Mouse (Mus musculus) small intestine, adult 2 months (tissue): ENCODE results near the gene Olfr1289. TPM values are rescaled to one million over a fixed set of nuclear protein-coding genes. Genes with fewer than 3 reads are reported as not detected.

Experiments
- H3K27ac ChIP-seq: fragments of 200-500 bp; 2 replicates; pipeline ENCODE4 v1.5.1; 2012; ENCODE audit warnings: low read depth, low read length, control low read depth, inconsistent platforms; ENCODE audit not compliant: insufficient read depth
- H3K27me3 ChIP-seq: fragments of 200-500 bp; 2 replicates; pipeline ENCODE4 v1.6.1; 2012; ENCODE audit warnings: mild to moderate bottlenecking, moderate library complexity, low read length, inconsistent platforms; ENCODE audit not compliant: control insufficient read depth, insufficient read depth
- H3K36me3 ChIP-seq: fragments of 200-500 bp; 2 replicates; pipeline ENCODE4 v1.6.1; 2012; ENCODE audit warnings: mild to moderate bottlenecking, low read length, control low read depth, inconsistent platforms; ENCODE audit not compliant: control insufficient read depth, insufficient read depth
- H3K4me1 ChIP-seq: fragments of 200-500 bp; 2 replicates; pipeline ENCODE4 v1.6.1; 2012; ENCODE audit warnings: low read length, inconsistent platforms, mixed read lengths; ENCODE audit not compliant: control insufficient read depth, insufficient read depth, insufficient read length
- H3K4me3 ChIP-seq: fragments of 200-500 bp; 2 replicates; pipeline ENCODE4 v1.5.1; 2012; ENCODE audit warnings: low read depth, mild to moderate bottlenecking, control low read depth, inconsistent platforms, low read length, moderate library complexity
- CTCF ChIP-seq: fragments of 200-500 bp; IDR thresholded peaks from 2 replicates; pipeline ENCODE4 v1.5.1; 2012; ENCODE audit warnings: low read depth, mild to moderate bottlenecking, control low read depth, inconsistent platforms, low read length, moderate library complexity, mixed read lengths; ENCODE audit not compliant: insufficient replicate concordance, insufficient read length; ENCODE audit errors: extremely low read depth
- POLR2A ChIP-seq: fragments of 200-500 bp; IDR thresholded peaks from 2 replicates; pipeline ENCODE4 v1.6.1; 2012; ENCODE audit warnings: low read depth, mild to moderate bottlenecking, control low read depth, inconsistent platforms, low read length, moderate library complexity
- WGBS: fragments of 180-500 bp; shearing (Covaris S2); methylation state at CpG from one replicate; pipeline ENCODE4 v1.1.7; 2018; 5-methylcytosine and 5-hydroxymethylcytosine counted together
- polyA plus RNA-seq: library from polyadenylated mRNA; depleted of rRNA; stranded (reverse); fragments of >200 nt; gene quantifications from 2 replicates; pipeline ENCODE4 v1.2.3, GENCODE M21; 2012; rRNA removed

Gene Olfr1289
- not detected in 2 replicates for polyA plus RNA-seq

DNA sequence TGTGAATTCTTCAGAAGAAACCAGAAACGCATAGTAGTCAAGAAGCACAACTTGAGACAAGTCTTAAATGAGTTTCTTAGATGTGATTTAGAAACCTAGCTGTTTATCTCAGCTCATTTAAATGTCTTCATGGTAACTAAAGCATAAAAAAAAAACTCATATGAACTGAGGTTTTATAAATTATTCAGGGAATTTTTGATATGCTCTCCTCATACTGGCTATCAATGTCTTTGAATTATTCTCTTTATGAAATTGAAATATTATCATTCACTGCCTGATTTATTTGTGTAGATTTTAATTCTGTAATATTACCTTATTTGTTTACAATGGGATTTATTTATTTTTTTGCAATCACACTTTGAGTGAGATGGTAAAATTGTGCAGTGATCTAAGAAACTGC lies at the start of gene Olfr1289:
Olfr1289 (plus strand) TSS at position 301 of the 400 bp plus-strand sequence.
- H3K4me1 ChIP-seq = no peaks in the 10 kb centered on the region

DNA sequence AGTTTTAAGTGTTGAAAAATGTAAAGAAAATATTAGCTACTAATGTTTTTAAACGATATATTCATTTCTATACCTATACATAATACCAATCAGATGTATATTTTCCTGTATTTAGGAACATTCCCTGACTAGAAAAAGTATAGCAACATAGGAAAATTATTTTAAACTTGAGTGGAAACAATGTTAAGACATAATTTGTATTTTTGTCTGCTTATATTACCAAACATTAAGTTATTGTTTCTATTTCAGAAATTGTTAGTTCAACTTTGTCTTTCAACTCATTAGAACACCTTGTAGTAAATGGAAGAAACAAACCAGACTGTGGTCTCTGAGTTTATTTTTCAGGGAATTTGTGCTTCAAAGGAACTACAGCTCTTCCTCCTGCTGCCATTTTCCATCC lies 31.8 kb upstream of the Olfr1289 start, which contains the start of gene Olfr1287:
Olfr1287 (plus strand) TSS at position 301 of the 400 bp plus-strand sequence.
- 50% methylated on average over 1 of the region's 1 CpGs for WGBS
- no peaks in the 10 kb centered on the region for H3K4me1 ChIP-seq
- no peak within 1 kb of the TSS for H3K27ac ChIP-seq
- H3K27me3 ChIP-seq = no peaks in the 10 kb centered on the region
- no peak within 1 kb of the TSS for H3K4me3 ChIP-seq
- no peaks in the 10 kb centered on the region for H3K36me3 ChIP-seq
- TF ChIP-seq POLR2A (no peak), CTCF (no peak)

More for the DNA sequence above, at the start of gene Olfr1289:
- Histone ChIP-seq H3K36me3 (no peaks in the 10 kb centered on the region), H3K27me3 (no peaks in the 10 kb centered on the region), H3K27ac (no peak within 1 kb of the TSS), H3K4me3 (no peak within 1 kb of the TSS)
- no peak for TF ChIP-seq CTCF
- no peak for TF ChIP-seq POLR2A
- WGBS = 63% methylated on average over 1 of the region's 1 CpGs

DNA sequence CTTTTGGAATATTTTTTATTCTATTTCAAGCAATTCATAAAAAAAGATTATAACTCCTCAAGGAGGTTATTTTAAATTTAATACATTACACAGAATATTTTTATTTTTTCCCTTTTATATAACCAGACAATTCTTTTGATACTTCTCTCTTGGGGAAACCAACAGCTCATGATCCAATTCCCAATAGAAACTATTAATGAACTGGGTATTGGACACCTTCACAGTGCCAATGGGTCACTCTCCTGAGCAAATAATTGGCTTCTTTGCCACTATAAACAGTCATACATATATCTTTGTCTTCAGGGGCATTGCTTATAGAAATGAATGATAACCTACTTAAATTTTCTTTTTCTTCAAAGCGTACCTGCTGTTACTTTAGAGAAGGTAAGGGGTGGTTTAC lies 6.8 kb upstream of the Olfr1289 start, which contains the start of gene Olfr1288:
Olfr1288 (plus strand) TSS at position 301 of the 400 bp plus-strand sequence.
- Histone ChIP-seq H3K4me1 (no peaks in the 10 kb centered on the region), H3K4me3 (no peak within 1 kb of the TSS), H3K36me3 (no peaks in the 10 kb centered on the region), H3K27ac (no peak within 1 kb of the TSS), H3K27me3 (no peaks in the 10 kb centered on the region)
- 92% methylated on average over 1 of the region's 1 CpGs for WGBS
- TF ChIP-seq POLR2A (no peak), CTCF (no peak)

DNA sequence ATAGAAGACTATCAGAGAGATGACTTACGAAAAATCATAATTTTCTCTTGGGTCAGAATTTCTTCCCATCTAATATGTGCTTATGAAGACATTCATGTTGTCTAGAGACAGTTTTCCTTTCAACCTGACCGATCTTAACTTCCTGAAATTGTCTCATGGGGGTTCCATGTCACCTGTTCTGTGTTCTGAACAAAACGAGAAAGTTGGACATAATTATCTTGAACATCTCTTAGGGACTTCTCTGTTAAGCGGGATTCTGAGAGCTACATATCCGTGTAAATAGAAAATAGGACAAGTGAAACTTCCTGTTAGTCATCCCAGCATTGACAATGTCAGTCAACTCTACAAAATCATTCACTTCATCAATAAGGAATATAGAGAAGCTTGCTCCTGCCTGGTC lies 13.1 kb downstream of the Olfr1289 start, which contains the start of gene Olfr1290:
Olfr1290 (minus strand) TSS at position 101 of the 400 bp plus-strand sequence.
- no peak for TF ChIP-seq CTCF
- no peak for TF ChIP-seq POLR2A
- Histone ChIP-seq H3K27me3 (no peaks in the 10 kb centered on the region), H3K36me3 (no peaks in the 10 kb centered on the region), H3K4me1 (no peaks in the 10 kb centered on the region), H3K4me3 (no peak within 1 kb of the TSS), H3K27ac (no peak within 1 kb of the TSS)
- 69% methylated on average over 5 of the region's 5 CpGs for WGBS

DNA sequence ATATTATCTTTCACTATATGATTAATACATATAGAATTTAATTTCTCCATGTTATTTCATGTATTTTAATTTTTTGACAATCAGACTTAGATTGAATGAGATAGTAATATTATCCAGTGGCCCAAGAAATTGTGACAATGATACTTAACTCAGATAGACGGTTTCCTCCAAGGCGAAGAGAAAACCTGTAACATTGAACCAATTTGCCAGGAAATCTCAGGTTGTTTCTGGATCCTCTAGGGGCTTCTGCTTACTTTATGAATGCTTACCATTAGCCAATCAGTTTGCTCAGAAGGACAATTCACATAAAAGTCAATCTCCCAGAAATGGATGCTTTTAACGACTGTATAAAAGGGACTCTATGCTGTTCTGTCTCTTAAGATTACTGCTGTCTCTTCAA lies 16.3 kb downstream of the Olfr1289 start, which contains the start of gene Olfr1291-ps1:
Olfr1291-ps1 (plus strand) TSS at position 301 of the 400 bp plus-strand sequence.
- TF ChIP-seq CTCF = no peak
- no peak for TF ChIP-seq POLR2A
- H3K4me1 ChIP-seq = no peaks in the 10 kb centered on the region
- no peak within 1 kb of the TSS for H3K4me3 ChIP-seq
- 92% methylated on average over 3 of the region's 3 CpGs for WGBS
- H3K27me3 ChIP-seq = no peaks in the 10 kb centered on the region
- H3K36me3 ChIP-seq = no peaks in the 10 kb centered on the region
- no peak within 1 kb of the TSS for H3K27ac ChIP-seq

DNA sequence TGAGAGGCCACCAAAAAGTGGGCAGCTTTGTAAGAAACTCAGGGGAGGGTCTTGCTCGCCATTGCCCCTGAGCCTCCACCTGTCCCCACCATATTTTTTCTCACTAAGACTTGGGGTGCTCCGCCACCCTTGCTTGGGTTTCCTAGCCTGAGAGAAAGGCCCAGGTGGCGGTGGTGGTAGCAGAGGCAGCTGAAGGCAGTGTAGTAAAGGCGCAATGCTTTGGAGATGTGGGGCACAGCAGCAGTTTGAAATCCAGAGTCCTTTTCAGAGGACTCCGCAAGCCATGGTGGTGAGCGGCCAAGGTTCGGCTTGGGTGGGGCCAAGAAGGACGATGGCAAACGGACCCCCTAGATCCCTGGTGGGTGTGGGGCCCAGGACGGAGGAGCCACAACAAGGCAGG lies 36.8 kb downstream of the Olfr1289 start:
- H3K4me1 ChIP-seq = no peaks in the 10 kb centered on the region
- H3K36me3 ChIP-seq = no peaks in the 10 kb centered on the region
- 82% methylated on average over 10 of the region's 10 CpGs for WGBS
- H3K4me3 ChIP-seq = no peak overlapping the region
- H3K27ac ChIP-seq = no peak overlapping the region
- no peaks in the 10 kb centered on the region for H3K27me3 ChIP-seq
- no peak for TF ChIP-seq POLR2A

DNA sequence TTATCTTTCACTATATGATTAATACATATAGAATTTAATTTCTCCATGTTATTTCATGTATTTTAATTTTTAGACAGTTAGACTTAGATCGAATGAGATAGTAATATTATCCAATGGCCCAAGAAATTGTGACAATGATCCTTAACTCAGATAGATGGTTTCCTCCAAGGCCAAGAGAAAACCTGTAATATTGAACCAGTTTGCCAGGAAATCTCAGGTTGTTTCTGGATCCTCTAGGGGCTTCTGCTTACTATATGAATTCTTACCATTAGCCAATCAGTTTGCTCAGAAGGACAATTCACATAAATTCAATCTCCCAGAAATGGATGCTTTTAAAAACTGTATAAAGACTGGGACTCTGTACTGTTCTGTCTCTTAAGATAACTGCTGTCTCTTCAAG lies 44.3 kb downstream of the Olfr1289 start, which contains the start of gene Olfr1293-ps:
Olfr1293-ps (plus strand) TSS at position 301 of the 400 bp plus-strand sequence.
- Histone ChIP-seq H3K4me1 (no peaks in the 10 kb centered on the region), H3K27ac (no peak within 1 kb of the TSS), H3K27me3 (no peaks in the 10 kb centered on the region), H3K4me3 (no peak within 1 kb of the TSS), H3K36me3 (no peaks in the 10 kb centered on the region)
- 90% methylated on average over 1 of the region's 1 CpGs for WGBS
- TF ChIP-seq CTCF (no peak), POLR2A (no peak)

Other genes with a start within 250 kb of the Olfr1289 start
- gene Olfr1275, start 245.5 kb upstream of the Olfr1289 start, polyA plus RNA-seq = not detected in 2 replicates
- gene Olfr1276, start 226.3 kb upstream of the Olfr1289 start, polyA plus RNA-seq = not detected in 2 replicates
- not detected in 2 replicates for gene Olfr1277, start 206.7 kb upstream of the Olfr1289 start, polyA plus RNA-seq
- not detected in 2 replicates for gene Olfr1278, start 190.7 kb upstream of the Olfr1289 start, polyA plus RNA-seq
- not detected in 2 replicates for gene Olfr1279, start 180.2 kb upstream of the Olfr1289 start, polyA plus RNA-seq
- gene Olfr1280, start 166.8 kb upstream of the Olfr1289 start, polyA plus RNA-seq = not detected in 2 replicates
- not detected in 2 replicates for gene Olfr1281, start 154.3 kb upstream of the Olfr1289 start, polyA plus RNA-seq
- gene Olfr1282, start 144.7 kb upstream of the Olfr1289 start, polyA plus RNA-seq = not detected in 2 replicates
- not detected in 2 replicates for gene Olfr1283, start 114.0 kb upstream of the Olfr1289 start, polyA plus RNA-seq
- not detected in 2 replicates for gene Olfr1284, start 105.3 kb upstream of the Olfr1289 start, polyA plus RNA-seq
- not detected in 2 replicates for gene Olfr1286, start 57.7 kb upstream of the Olfr1289 start, polyA plus RNA-seq
- not detected in 2 replicates for gene Olfr1287, start 31.7 kb upstream of the Olfr1289 start, polyA plus RNA-seq
- not detected in 2 replicates for gene Olfr1288, start 6.7 kb upstream of the Olfr1289 start, polyA plus RNA-seq
- not detected in 2 replicates for gene Olfr1290, start 13.0 kb downstream of the Olfr1289 start, polyA plus RNA-seq
- gene Olfr1291-ps1, start 16.4 kb downstream of the Olfr1289 start, polyA plus RNA-seq = not detected in 2 replicates
- not detected in 2 replicates for gene Olfr1293-ps, start 44.4 kb downstream of the Olfr1289 start, polyA plus RNA-seq
- not detected in 2 replicates for gene Olfr1294, start 59.5 kb downstream of the Olfr1289 start, polyA plus RNA-seq
- not detected in 2 replicates for gene Olfr1295, start 88.9 kb downstream of the Olfr1289 start, polyA plus RNA-seq
- not detected in 2 replicates for gene Olfr1297, start 145.7 kb downstream of the Olfr1289 start, polyA plus RNA-seq
- gene Olfr1298, start 168.4 kb downstream of the Olfr1289 start, polyA plus RNA-seq = not detected in 2 replicates
- gene Olfr1299, start 180.6 kb downstream of the Olfr1289 start, polyA plus RNA-seq = not detected in 2 replicates